Mouse (Mus musculus) natural killer cell, adult 2 months (primary cell): ENCODE results near the gene Ankrd13b.
"Not testable (repeated sequence)": the region's sequence is repeated elsewhere in the genome, so short reads cannot be mapped to it uniquely, and the experiment has no call there.

Experiments
- DNase-seq, 2 experiments: peaks; one replicate each; pipeline ENCODE4 v3.0.0; 2022; ENCODE audit warnings: low spot score in 2 of 2

Gene Ankrd13b

DNA sequence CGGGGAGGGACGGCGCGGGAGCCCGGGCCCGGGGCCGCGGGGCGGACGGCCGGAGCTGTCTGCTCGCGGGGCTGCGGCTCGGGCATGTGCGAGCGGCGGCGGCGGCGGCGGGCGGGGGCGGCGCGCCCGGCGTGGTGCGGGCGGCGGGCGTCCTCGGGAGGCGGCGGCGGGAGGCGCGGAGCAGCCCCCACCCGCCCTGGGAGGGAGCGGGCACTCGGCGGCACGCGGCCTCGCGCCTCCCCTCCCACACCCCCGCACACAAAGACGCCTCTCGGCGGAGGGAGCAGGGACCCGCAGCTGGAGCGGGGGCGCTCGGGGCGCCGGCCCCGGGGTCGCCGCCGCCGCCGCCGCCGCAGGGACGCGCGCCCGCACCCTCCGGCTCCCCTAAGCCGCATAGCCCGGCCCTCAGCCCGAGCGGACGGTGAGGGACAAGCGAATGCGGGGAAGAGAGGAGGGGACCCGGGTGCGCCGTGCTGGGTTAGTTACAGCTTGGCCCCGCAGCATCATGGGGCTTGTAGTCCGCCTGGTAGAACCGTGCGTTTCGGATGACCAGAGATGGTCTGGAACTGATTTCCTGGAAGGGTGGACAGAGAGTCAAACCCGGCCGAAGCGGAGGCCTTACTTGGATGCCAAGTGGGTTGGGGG is at the start of gene Ankrd13b:
Ankrd13b (minus strand) TSS at position 88 of the 645 bp plus-strand sequence.
- peak in 1 of 2 experiments; percentile 32 for DNase-seq

GRCm38 (mm10) chr11:77532202-77532846 is 42.8 kb upstream of the Ankrd13b start:
- DNase-seq, result no peak

GRCm38 (mm10) chr11:77530862-77531261 is 41.4 kb upstream of the Ankrd13b start:
- no peak for DNase-seq

DNA sequence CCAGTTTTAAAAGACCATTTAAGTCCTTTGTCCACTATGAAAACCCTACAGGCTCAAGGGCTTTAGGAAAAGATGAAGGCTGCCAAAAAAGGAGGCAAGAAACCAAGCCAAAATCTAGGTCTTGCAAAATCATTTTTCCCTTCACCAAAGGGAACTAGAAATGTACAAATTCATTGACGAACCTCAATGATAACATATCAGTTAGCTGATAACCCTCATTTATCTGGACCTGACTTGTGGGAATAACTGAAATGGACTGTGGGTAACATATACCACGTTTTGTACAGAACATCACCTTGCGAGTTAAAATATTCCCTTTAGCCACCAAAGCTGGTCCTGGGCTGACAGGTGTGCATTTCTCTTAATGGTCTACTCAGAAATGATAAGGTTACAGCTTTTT is 40.2 kb upstream of the Ankrd13b start:
- DNase-seq, result no peak

DNA sequence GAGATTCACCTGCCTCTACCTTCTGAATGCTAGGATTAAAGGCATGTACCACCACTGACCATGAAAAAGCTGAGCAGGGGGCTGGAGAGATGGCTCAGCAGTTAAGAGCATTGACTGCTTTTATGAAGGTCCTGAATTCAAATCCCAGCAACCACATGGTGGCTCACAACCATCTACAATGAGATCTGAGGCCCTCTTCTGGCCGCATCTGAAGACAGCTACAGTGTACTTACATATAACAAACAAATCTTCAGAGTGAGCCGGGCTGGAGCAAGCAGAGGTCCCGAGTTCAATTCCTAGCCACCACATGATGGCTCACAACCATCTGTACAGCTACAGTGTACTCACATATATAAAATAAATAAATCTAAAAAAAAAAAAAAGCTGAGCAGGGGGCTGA is 38.9 kb upstream of the Ankrd13b start:
- DNase-seq, result not testable (repeated sequence)

DNA sequence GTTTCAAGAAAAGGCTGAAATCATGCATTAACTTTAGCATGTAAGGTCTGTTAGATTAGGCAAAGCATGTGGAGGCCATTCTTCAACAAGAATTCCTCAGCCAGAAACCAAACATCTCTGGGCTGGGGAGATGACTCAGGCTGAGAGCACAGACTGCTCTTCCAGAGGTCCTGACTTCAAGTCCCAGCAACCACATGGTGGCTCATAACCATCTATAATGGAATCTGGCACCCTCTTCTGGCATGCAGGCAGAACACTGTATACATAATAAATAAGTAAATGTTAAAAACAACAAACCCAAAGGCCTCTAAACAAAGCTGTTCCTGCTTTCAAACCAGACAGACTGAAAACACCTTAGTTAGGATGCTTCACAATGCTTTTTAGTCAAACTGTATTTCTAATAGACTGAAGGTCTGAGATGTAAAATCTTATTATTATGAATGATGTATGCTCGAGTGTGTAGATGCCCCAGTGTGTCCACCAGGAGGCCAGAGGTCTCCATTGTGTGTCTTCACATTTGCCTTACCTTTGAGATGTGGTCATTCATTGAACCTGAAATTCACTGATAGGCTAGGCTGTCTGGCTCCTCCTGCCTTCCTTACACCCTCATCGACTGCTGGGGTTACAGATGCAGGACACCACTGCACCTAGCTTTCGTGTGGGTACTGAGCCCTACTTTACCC is 36.5 kb upstream of the Ankrd13b start:
- DNase-seq, result no peak

DNA sequence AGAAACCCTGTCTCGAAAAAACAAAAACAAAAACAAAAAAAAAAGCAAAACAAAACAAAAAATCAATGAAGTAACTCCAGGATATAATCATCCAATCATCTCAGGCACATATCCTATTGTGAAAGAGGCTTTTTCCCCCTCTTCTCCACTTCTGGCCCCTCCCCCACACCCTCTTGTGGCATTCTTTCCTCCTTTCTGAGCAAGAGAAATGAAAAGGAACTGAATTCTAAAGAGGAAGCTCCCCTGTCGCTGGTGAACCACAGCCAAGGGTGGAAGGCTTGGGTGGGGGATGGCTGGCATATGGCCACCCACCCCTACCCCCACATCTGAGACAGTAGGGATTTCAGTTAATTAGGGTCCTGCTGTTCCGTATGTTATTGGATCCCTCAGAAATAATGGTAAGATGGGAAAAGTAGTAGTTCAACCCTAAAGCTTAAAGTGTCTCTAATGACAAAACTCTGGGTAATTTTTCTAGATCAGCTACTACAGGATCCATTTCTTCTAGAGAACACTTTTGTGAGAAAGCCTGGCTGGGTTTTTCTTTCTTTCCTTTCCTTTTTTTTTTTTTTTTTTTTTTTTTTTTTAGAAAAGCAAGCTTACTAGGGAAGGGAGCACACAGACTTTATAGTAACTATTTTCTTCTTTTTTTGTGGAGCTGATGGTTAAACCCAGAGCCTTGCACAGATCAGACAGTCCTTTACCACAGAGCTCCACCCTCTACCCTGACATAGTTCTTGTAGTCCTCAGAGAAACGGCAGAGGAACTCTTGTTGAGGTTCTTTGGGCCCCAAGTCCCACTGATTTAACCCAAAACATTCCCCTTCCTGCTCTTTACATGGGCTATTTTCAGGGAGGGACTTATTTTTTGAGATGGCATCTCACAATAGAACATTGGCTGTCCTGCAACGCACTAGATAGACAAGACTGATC is 31.4 kb upstream of the Ankrd13b start:
- no peak for DNase-seq

DNA sequence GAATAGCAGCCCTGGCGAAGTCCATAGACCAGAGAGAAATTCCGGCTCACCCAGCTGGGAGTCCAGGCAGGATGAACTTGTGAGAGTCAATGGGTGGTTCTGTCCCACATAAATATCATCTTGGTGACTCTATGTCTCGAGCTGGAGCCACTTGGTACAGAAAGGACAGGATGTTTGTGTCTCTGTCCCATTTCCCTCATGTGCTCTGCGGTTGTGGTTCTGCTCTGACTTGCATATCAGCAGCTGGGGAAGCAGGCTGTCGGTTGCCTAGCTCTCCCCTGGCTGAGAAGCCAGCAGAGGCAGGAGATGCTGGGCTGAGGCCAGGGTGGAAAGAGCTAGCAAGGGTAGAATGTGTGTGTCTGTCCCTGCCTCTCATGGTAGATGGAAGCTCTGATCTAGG is 29.6 kb upstream of the Ankrd13b start, which contains the start of gene Gm10392:
Gm10392 (minus strand) TSS at position 156 of the 400 bp plus-strand sequence.
- DNase-seq, result peak; percentile 68 to 80

DNA sequence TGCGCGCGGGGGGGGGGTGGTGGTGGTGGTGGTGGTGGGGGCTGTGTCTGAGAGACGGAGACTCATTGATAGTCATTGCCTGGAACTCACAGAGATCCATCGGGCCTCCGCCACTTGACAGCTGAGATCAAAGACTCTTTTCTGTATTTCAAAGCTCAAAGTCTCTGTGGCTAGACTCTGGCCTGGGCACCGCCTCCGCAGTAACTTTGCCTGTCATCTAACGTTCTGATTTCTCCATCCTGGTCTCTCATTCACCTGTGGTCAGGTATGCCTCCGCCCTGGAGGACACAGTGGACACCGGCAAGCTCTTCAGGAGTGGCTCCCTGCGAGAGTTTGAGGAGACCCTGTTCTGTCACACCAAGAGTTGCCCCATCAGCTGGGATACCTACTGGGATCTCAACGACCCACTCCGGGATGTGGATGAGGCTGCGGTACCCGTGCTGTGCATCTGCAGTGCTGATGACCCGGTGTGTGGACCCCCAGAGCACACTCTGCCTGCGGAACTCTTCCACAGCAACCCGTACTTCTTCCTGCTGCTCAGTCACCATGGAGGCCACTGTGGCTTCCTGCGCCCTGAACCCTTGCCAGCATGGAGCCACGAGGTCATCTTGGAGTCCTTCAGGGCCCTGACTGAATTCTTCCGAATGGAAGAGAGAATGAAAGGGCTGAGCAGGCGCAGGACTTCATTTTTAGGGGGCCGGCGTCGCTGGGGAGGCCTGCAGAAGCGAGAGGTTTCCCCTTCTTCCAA is 28.7 kb upstream of the Ankrd13b start:
- DNase-seq, result no peak

- no peak for DNase-seq
Observed at GRCm38 (mm10) chr11:77516553-77517425, 27.3 kb upstream of the Ankrd13b start.

DNA sequence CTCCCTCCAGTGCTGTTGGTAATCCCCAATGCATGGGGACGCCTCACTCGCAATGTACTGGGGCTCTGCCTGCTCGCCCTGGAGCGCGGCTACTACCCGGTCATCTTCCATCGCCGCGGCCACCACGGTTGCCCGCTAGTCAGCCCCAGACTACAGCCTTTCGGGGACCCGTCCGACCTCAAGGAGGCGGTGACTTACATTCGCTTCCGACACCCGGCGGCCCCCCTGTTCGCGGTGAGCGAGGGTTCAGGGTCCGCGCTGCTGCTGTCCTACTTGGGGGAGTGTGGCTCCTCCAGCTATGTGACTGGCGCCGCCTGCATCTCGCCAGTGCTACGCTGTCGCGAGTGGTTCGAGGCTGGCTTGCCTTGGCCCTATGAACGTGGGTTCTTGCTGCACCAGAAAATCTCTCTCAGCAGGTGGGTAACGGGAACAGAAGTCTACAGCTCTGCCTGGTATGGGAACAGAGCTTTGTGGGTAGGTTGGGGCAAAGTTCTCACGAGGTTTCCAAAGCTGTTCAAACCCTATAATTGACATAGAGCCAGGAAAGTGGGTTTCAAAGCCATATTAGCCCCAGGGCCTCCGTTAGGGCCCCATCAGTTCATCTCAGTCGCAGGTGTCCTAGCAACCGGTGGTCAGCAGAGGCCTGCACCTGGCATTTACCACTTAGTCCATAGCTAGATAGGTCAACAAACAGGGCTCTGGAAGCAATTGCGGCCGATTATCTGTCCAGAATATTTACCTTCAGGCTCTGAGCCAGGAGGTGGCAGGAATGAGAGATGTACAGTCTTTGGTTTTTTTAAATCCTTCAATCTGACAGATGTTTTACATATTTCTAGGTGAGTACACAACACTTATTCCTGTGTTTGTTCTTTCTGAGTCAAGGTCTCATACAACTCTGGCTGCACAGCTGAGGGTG is 26.4 kb upstream of the Ankrd13b start, which contains the start of gene Trp53i13:
Trp53i13 (minus strand) TSS at position 344 of the 916 bp plus-strand sequence.
- peak in 1 of 2 experiments; percentile 41 for DNase-seq

GRCm38 (mm10) chr11:77514832-77515636 is 25.6 kb upstream of the Ankrd13b start, which contains the start of gene Abhd15:
Gene Abhd15, plus strand, starts transcription at chr11:77515121.
- no peak for DNase-seq

DNA sequence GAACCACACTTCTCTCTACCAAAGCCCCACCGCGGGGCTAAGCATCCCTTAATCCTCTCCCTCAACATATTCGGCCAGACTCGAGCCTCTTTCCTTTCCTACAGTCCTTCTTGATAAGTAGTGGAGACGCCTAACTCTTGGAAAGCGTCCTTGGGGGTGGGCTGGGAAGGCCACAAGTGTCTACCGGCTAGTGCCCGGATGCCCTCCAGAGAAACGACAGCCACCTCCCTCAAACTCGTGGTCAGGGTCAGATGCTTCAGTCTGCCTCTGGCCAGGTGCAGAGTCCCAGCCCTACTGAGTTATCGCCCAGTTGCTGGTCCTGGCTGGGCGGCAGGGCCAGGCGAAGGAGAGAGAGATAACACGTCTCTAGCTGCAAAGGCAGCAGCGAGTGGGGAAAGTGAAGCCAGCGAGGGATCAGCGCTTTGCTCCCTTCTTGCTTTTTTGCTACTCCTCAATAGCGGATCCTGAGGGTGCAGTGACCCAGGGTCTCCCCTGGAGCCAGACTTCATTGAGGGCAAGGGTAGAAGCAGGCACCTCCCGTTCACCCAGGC is 24.9 kb upstream of the Ankrd13b start:
- peak in 1 of 2 experiments; percentile 25 for DNase-seq

- DNase-seq, result no peak
Observed at GRCm38 (mm10) chr11:77513811-77514170, 24.3 kb upstream of the Ankrd13b start.

GRCm38 (mm10) chr11:77512891-77513810 is 23.7 kb upstream of the Ankrd13b start:
- peak; percentile 75 to 86 for DNase-seq

GRCm38 (mm10) chr11:77511336-77511735 is 21.9 kb upstream of the Ankrd13b start:
- DNase-seq, result no peak
